Mouse (Mus musculus) thymus, adult 2 months (tissue): ENCODE measurements around the gene Odf3l1.

Source experiments
- CTCF ChIP-seq: fragments of 200-500 bp; IDR thresholded peaks from 2 replicates; pipeline ENCODE4 v1.5.1; 2012; ENCODE audit warnings: mild to moderate bottlenecking, control low read depth, low read length, moderate library complexity, borderline replicate concordance; ENCODE audit not compliant: control insufficient read depth, poor library complexity, insufficient read depth; ENCODE audit errors: extremely low read depth
- POLR2A ChIP-seq: fragments of 200-500 bp; IDR thresholded peaks from 2 replicates; pipeline ENCODE4 v1.6.1; 2012; ENCODE audit warnings: mild to moderate bottlenecking, low read length, control low read depth, moderate library complexity; ENCODE audit not compliant: control insufficient read depth, poor library complexity, insufficient read depth; ENCODE audit errors: extremely low read depth

GRCm38 (mm10) chr9:56903662-56904061 is 39.2 kb upstream of the Odf3l1 start:
- TF ChIP-seq POLR2A (no peak), CTCF (no peak)
